Mouse (Mus musculus): Measurements from ENCODE around the gene Ehd2. TPM values are rescaled to one million over a fixed set of nuclear protein-coding genes. Genes with fewer than 3 reads are reported as not detected.

Ehd2 gene
- polyA plus RNA-seq, 1 experiment = 136 TPM

- TF ChIP-seq CTCF (IDR thresholded peaks at IDR 0.05; ENCODE audit: borderline replicate concordance, insufficient read depth, low read length) (no peak), POLR2A (IDR thresholded peaks at IDR 0.05; ENCODE audit: low read depth, low read length) (no peak)
- Histone ChIP-seq H3K4me3 (ENCODE audit: insufficient read depth, low read length) (no peak overlapping the region), H3K4me1 (ENCODE audit: control insufficient read depth, insufficient read depth, low read length) (peaks cover 28% of the 10 kb centered on the region)
These were observed 4.8 kb downstream of the Ehd2 start for GRCm38 (mm10) chr7:15962311-15963288.

GRCm38 (mm10) chr7:15961798-15962197, 5.6 kb downstream of the Ehd2 start:
- Histone ChIP-seq H3K4me3 (ENCODE audit: insufficient read depth, low read length) (no peak overlapping the region), H3K4me1 (ENCODE audit: control insufficient read depth, insufficient read depth, low read length) (peaks cover 28% of the 10 kb centered on the region), H3K27ac (ENCODE audit: insufficient read depth, low read length) (peak overlapping the region; percentile 74)
- TF ChIP-seq CTCF (IDR thresholded peaks at IDR 0.05; ENCODE audit: borderline replicate concordance, insufficient read depth, low read length) = no peak
- no peak for TF ChIP-seq POLR2A (IDR thresholded peaks at IDR 0.05; ENCODE audit: low read depth, low read length)

More at GRCm38 (mm10) chr7:15962311-15963288, 4.8 kb downstream of the Ehd2 start:
- peak overlapping the region; percentile 74 for H3K27ac ChIP-seq (ENCODE audit: insufficient read depth, low read length)

GRCm38 (mm10) chr7:15961239-15961638, 6.1 kb downstream of the Ehd2 start:
- peaks cover 28% of the 10 kb centered on the region for H3K4me1 ChIP-seq (ENCODE audit: control insufficient read depth, insufficient read depth, low read length)
- H3K27ac ChIP-seq (ENCODE audit: insufficient read depth, low read length) = peak overlapping the region; percentile 74
- TF ChIP-seq POLR2A (IDR thresholded peaks at IDR 0.05; ENCODE audit: low read depth, low read length) = no peak
- H3K4me3 ChIP-seq (ENCODE audit: insufficient read depth, low read length) = no peak overlapping the region

GRCm38 (mm10) chr7:15960691-15961090, 6.7 kb downstream of the Ehd2 start:
- peaks cover 32% of the 10 kb centered on the region for H3K4me1 ChIP-seq (ENCODE audit: control insufficient read depth, insufficient read depth, low read length)

GRCm38 (mm10) chr7:15956143-15956542, 11.2 kb downstream of the Ehd2 start:
- H3K27ac ChIP-seq (ENCODE audit: insufficient read depth, low read length) = peak overlapping the region; percentile 36
- peaks cover 17% of the 10 kb centered on the region for H3K4me1 ChIP-seq (ENCODE audit: control insufficient read depth, insufficient read depth, low read length)
- no peak overlapping the region for H3K4me3 ChIP-seq (ENCODE audit: insufficient read depth, low read length)
- TF ChIP-seq CTCF (IDR thresholded peaks at IDR 0.05; ENCODE audit: borderline replicate concordance, insufficient read depth, low read length) (no peak), POLR2A (IDR thresholded peaks at IDR 0.05; ENCODE audit: low read depth, low read length) (no peak)

More at GRCm38 (mm10) chr7:15960691-15961090, 6.7 kb downstream of the Ehd2 start:
- TF ChIP-seq CTCF (IDR thresholded peaks at IDR 0.05; ENCODE audit: borderline replicate concordance, insufficient read depth, low read length) = no peak
- no peak for TF ChIP-seq POLR2A (IDR thresholded peaks at IDR 0.05; ENCODE audit: low read depth, low read length)
- H3K27ac ChIP-seq (ENCODE audit: insufficient read depth, low read length) = peak overlapping the region; percentile 74
- H3K4me3 ChIP-seq (ENCODE audit: insufficient read depth, low read length) = no peak overlapping the region

GRCm38 (mm10) chr7:15955509-15955908, 11.9 kb downstream of the Ehd2 start:
- H3K27ac ChIP-seq (ENCODE audit: insufficient read depth, low read length) = peak overlapping the region; percentile 36
- TF ChIP-seq POLR2A (IDR thresholded peaks at IDR 0.05; ENCODE audit: low read depth, low read length) (no peak), CTCF (IDR thresholded peaks at IDR 0.05; ENCODE audit: borderline replicate concordance, insufficient read depth, low read length) (no peak)
- H3K4me3 ChIP-seq (ENCODE audit: insufficient read depth, low read length) = no peak overlapping the region
- peaks cover 11% of the 10 kb centered on the region for H3K4me1 ChIP-seq (ENCODE audit: control insufficient read depth, insufficient read depth, low read length)

- H3K27ac ChIP-seq (ENCODE audit: insufficient read depth, low read length) = no peak overlapping the region
- no peak for TF ChIP-seq CTCF (IDR thresholded peaks at IDR 0.05; ENCODE audit: borderline replicate concordance, insufficient read depth, low read length)
- TF ChIP-seq POLR2A (IDR thresholded peaks at IDR 0.05; ENCODE audit: low read depth, low read length) = no peak
- H3K4me3 ChIP-seq (ENCODE audit: insufficient read depth, low read length) = no peak overlapping the region
- peaks cover 7% of the 10 kb centered on the region for H3K4me1 ChIP-seq (ENCODE audit: control insufficient read depth, insufficient read depth, low read length)
These were observed 12.4 kb downstream of the Ehd2 start for GRCm38 (mm10) chr7:15954978-15955443.

GRCm38 (mm10) chr7:15954436-15954835, 12.9 kb downstream of the Ehd2 start:
- TF ChIP-seq POLR2A (IDR thresholded peaks at IDR 0.05; ENCODE audit: low read depth, low read length) = no peak
- no peak for TF ChIP-seq CTCF (IDR thresholded peaks at IDR 0.05; ENCODE audit: borderline replicate concordance, insufficient read depth, low read length)
- Histone ChIP-seq H3K4me3 (ENCODE audit: insufficient read depth, low read length) (no peak overlapping the region), H3K4me1 (ENCODE audit: control insufficient read depth, insufficient read depth, low read length) (peaks cover 11% of the 10 kb centered on the region), H3K27ac (ENCODE audit: insufficient read depth, low read length) (no peak overlapping the region)

GRCm38 (mm10) chr7:15953307-15954074, 13.9 kb downstream of the Ehd2 start:
- Histone ChIP-seq H3K27ac (ENCODE audit: insufficient read depth, low read length) (no peak overlapping the region), H3K4me1 (ENCODE audit: control insufficient read depth, insufficient read depth, low read length) (peaks cover 13% of the 10 kb centered on the region), H3K4me3 (ENCODE audit: insufficient read depth, low read length) (no peak overlapping the region)
- TF ChIP-seq POLR2A (IDR thresholded peaks at IDR 0.05; ENCODE audit: low read depth, low read length) (no peak), CTCF (IDR thresholded peaks at IDR 0.05; ENCODE audit: borderline replicate concordance, insufficient read depth, low read length) (no peak; the same call in 1 of the 2 replicates)
